Mouse (Mus musculus) hindbrain, embryonic 12.5 days (tissue): ENCODE results near the gene Ipp. TPM values are rescaled to one million over a fixed set of nuclear protein-coding genes. Genes with fewer than 3 reads are reported as not detected.

ENCODE experiments used
- ATAC-seq: fragments of 200-750 bp; cut with Nextera tagmentation; 2 replicates; pipeline ENCODE4 v1.8.0; 2017; ENCODE audit warnings: moderate TSS enrichment; ENCODE audit not compliant: low FRiP score
- H3K27ac ChIP-seq: fragments of 300-500 bp; sonication (generic); 2 replicates; pipeline ENCODE4 v1.5.1; 2016; ENCODE audit warnings: mild to moderate bottlenecking
- H3K27me3 ChIP-seq: fragments of 300-500 bp; sonication (generic); 2 replicates; pipeline ENCODE4 v1.6.1; 2016; ENCODE audit warnings: mild to moderate bottlenecking
- H3K36me3 ChIP-seq: fragments of 300-500 bp; sonication (generic); 2 replicates; pipeline ENCODE4 v1.6.1; 2016; ENCODE audit warnings: mild to moderate bottlenecking
- H3K4me1 ChIP-seq: fragments of 300-500 bp; sonication (generic); 2 replicates; pipeline ENCODE4 v1.6.1; 2016
- H3K4me2 ChIP-seq: fragments of 300-500 bp; sonication (generic); replicated peaks from 2 replicates; pipeline ENCODE4 v1.6.1; 2016; ENCODE audit warnings: mild to moderate bottlenecking
- H3K4me3 ChIP-seq: fragments of 300-500 bp; sonication (generic); 2 replicates; pipeline ENCODE4 v1.5.1; 2016; ENCODE audit warnings: mild to moderate bottlenecking
- H3K9ac ChIP-seq: fragments of 300-500 bp; sonication (generic); 2 replicates; pipeline ENCODE4 v1.6.1; 2016; ENCODE audit warnings: mild to moderate bottlenecking, moderate library complexity
- H3K9me3 ChIP-seq: fragments of 300-500 bp; sonication (generic); replicated peaks from 2 replicates; pipeline ENCODE4 v1.6.1; 2016; ENCODE audit warnings: mild to moderate bottlenecking
- WGBS: fragments of 180-500 bp; shearing (Covaris S2); methylation state at CpG from one replicate; pipeline ENCODE4 v1.1.7; 2016; 5-methylcytosine and 5-hydroxymethylcytosine counted together
- polyA plus RNA-seq: library from polyadenylated mRNA; unstranded; fragments of >200 nt; fragmentation: Nextera tagmentation; extraction: Ambion mirVana; gene quantifications from 2 replicates; pipeline ENCODE4 v1.2.1, GENCODE M21; 2016

Ipp gene
- polyA plus RNA-seq, 1 experiment from 2014 or later = 15.4 TPM

DNA sequence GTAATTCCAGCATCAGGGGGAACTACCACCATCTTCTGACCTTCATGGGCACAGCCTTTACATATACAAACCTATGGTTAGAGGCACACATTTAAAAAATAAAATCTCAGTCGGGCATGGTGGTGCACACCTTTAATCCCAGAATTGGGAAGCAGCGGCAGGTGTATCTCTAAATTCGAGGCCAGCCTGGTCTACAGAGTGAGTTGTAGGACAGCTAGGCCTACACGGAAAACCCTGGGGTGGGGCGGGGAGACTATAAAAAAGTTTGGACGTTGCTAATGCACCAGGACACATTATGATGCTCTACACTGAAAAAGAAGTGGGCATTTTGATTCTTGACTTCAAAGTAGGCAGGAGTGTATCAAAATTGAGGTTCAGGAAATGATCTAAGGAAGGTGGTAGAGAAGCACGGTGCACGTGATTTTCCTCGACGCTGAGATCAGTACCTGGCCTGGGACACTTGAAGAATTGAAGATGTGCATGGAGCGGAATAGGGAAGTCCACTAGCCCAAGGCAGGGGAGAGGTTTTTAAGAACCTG lies 394 bp upstream of the Ipp start:
- H3K9me3 ChIP-seq = no peaks in the 10 kb centered on the region
- peak; percentile 55 for ATAC-seq
- peak overlapping the region; percentile 60 for H3K4me3 ChIP-seq
- no peaks in the 10 kb centered on the region for H3K27me3 ChIP-seq
- 27% methylated on average over 11 of the region's 11 CpGs for WGBS
- no peaks in the 10 kb centered on the region for H3K36me3 ChIP-seq
- peaks cover 11% of the 10 kb centered on the region for H3K4me1 ChIP-seq
- H3K9ac ChIP-seq = peak overlapping the region; percentile 75
- H3K27ac ChIP-seq = peak overlapping the region; percentile 90; the same call in 1 of the 2 replicates
- H3K4me2 ChIP-seq = peak overlapping the region; percentile 75

DNA sequence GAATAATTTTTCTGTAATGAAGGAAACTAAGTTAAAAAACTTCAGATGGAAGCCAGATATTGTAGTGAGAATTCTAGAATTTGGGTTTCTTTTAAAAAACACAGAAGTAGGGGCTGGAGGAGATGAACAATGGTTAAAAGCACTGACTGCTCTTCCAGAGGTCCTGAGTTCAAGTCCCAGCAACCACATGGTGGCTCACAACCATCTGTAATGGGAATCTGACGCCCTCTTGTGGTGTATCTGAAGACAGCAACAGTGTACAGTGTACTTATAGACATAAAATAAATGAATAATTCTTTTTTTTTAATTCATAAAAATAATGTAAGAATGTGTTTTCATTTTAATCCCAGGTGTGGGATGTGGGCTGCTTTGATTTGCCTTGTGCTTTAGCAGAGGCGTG lies 23.8 kb downstream of the Ipp start:
- Histone ChIP-seq H3K36me3 (peaks cover 19% of the 10 kb centered on the region), H3K27ac (no peak overlapping the region), H3K4me3 (no peak overlapping the region), H3K9ac (no peak overlapping the region), H3K4me2 (no peak overlapping the region), H3K9me3 (no peaks in the 10 kb centered on the region), H3K27me3 (no peaks in the 10 kb centered on the region), H3K4me1 (no peaks in the 10 kb centered on the region)
- no peak for ATAC-seq
- 57% methylated on average over 2 of the region's 2 CpGs for WGBS

DNA sequence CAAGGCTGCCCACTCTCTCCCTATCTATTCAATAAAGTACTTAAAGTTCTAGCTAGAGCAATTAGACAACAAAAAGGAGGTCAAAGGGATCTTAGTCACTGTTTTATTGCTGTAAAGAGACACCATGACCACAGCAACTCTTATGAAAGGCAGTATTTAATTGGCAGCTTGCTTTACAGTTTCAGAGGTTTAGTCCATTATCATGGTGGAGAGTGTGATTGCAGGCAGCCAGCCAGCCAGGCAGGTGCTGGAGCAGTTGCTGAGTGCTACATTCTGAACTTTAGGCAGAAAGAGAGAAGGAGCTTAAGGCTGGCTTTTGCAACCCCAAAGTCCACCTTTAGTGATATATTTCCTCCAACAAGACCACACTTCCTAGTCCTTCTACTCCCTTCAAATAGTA lies 29.0 kb downstream of the Ipp start:
- Histone ChIP-seq H3K27me3 (no peaks in the 10 kb centered on the region), H3K4me3 (no peak overlapping the region), H3K4me1 (no peaks in the 10 kb centered on the region), H3K27ac (no peak overlapping the region), H3K4me2 (no peak overlapping the region), H3K9ac (no peak overlapping the region), H3K9me3 (no peaks in the 10 kb centered on the region), H3K36me3 (peaks cover 9% of the 10 kb centered on the region; the same call in 1 of the 2 replicates)
- ATAC-seq = no peak

DNA sequence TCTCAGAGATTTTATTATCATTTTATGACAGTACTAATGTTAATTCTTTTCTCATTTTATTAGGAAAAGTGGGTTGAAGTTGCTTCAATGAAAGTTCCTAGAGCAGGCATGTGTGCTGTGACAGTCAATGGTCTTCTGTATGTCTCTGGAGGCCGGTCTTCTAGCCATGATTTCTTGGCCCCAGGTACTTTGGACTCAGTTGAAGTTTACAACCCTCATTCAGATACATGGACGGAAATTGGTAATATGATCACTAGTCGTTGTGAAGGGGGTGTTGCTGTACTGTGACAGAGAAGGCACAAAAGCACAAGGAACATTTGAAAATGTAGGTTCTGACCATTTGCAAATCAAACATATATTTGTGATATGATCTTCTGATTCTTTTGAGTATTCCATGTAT lies 30.4 kb downstream of the Ipp start:
- Histone ChIP-seq H3K4me1 (no peaks in the 10 kb centered on the region), H3K27ac (no peak overlapping the region), H3K9ac (no peak overlapping the region), H3K4me3 (no peak overlapping the region), H3K4me2 (no peak overlapping the region), H3K36me3 (peaks cover 11% of the 10 kb centered on the region; the same call in 1 of the 2 replicates), H3K27me3 (no peaks in the 10 kb centered on the region), H3K9me3 (no peaks in the 10 kb centered on the region)
- no peak for ATAC-seq
- WGBS = 87% methylated on average over 3 of the region's 3 CpGs

DNA sequence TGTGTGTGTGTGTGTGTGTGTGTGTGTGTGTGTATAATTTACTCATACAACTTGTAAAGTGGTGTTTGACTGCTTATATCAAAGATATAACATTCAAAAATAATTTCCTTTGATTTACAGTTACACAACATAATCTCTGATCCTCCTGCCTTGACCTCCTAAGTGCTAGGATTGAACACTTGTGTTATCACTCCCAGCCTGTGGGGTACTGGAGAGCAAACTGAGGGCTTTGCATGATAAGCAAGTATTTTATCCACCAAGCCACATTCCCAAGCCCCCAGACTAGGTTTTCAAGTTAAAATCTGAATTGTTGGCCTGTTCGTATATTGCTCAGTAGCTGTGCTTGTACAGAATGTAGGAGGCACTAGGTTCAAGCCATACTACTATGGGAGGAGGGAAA lies 43.1 kb downstream of the Ipp start:
- Histone ChIP-seq H3K9me3 (no peaks in the 10 kb centered on the region), H3K27me3 (no peaks in the 10 kb centered on the region), H3K36me3 (peaks cover 19% of the 10 kb centered on the region), H3K27ac (no peak overlapping the region), H3K4me1 (no peaks in the 10 kb centered on the region), H3K4me2 (no peak overlapping the region), H3K9ac (no peak overlapping the region), H3K4me3 (no peak overlapping the region)
- 97% methylated on average over 1 of the region's 1 CpGs for WGBS
- ATAC-seq = no peak

DNA sequence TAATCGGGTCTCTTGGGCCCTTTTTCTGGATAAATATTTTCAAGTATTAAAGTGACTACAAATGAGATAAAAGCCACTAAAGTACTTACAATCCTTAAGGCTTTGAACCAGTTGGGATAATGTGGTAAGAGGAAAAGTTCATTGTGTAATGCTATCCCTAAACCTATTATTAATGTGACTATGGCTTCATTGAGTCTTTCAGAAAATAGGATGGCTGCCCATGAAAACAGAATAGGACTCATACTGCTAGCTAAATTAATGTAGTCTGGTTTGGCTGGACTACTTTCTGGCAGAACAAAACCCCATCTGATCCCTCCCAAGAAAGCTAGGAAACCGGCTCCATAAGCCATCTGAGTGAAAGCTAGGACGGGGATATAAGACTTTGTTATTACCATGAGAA lies 45.7 kb downstream of the Ipp start:
- ATAC-seq = no peak
- Histone ChIP-seq H3K4me1 (peaks cover 6% of the 10 kb centered on the region; the same call in 1 of the 2 replicates), H3K27me3 (no peaks in the 10 kb centered on the region), H3K4me3 (no peak overlapping the region), H3K9me3 (no peaks in the 10 kb centered on the region), H3K4me2 (no peak overlapping the region), H3K27ac (no peak overlapping the region), H3K36me3 (peaks cover 19% of the 10 kb centered on the region), H3K9ac (no peak overlapping the region)
- WGBS = 94% methylated on average over 3 of the region's 3 CpGs

DNA sequence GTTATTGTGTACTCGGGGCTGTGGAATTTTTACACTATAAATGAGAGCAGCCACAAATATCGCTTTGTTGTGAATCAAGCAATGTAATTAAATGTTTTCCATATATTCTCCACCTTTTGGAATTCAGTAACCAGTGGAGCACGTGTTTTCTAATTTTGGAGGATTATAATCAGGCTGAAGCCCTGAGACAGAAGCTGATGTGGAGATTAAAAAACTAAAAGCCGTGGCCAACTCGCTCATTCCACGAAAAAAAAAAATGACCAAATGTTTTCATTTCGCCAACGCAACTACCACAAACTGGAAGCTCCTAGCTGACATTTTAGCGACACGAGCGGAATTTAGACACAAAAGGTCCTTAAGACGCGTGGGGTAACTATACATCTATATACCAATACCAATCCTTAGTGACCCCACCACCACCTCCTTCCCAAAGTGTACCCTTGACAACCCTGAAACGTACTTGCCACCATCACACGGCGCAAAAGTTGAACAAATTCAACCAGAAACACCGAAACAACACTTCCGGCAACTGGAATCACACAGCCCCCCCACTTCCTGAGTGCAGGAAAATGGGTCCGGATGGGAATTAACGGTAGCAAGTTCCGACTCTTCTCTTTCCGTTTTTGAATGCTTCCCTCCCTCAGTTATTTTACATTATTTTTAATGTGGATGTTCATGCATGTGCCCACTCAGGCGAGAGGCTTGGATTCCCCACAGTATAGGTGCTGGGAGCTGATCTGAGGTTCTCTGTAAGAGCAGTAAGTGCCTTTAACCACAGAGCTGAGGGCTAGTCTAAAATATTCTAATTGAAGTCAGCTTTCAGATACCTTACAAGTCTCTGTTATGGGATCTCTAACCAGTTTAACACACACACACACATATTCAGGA lies 48.3 kb downstream of the Ipp start, which contains the start of gene Tmem69:
Gene Tmem69, minus strand, starts transcription at position 524 of the 888 bp plus-strand sequence.
- WGBS = 4% methylated on average over 23 of the region's 23 CpGs
- peak within 1 kb of the TSS; percentile 83 for H3K4me2 ChIP-seq
- H3K27me3 ChIP-seq = no peaks in the 10 kb centered on the region
- peaks cover 19% of the 10 kb centered on the region for H3K36me3 ChIP-seq
- no peaks in the 10 kb centered on the region for H3K9me3 ChIP-seq
- peaks cover 16% of the 10 kb centered on the region for H3K4me1 ChIP-seq
- H3K27ac ChIP-seq = peak within 1 kb of the TSS; percentile 94
- no peak for ATAC-seq
- peak within 1 kb of the TSS; percentile 85 for H3K4me3 ChIP-seq
- peak within 1 kb of the TSS; percentile 76 for H3K9ac ChIP-seq

DNA sequence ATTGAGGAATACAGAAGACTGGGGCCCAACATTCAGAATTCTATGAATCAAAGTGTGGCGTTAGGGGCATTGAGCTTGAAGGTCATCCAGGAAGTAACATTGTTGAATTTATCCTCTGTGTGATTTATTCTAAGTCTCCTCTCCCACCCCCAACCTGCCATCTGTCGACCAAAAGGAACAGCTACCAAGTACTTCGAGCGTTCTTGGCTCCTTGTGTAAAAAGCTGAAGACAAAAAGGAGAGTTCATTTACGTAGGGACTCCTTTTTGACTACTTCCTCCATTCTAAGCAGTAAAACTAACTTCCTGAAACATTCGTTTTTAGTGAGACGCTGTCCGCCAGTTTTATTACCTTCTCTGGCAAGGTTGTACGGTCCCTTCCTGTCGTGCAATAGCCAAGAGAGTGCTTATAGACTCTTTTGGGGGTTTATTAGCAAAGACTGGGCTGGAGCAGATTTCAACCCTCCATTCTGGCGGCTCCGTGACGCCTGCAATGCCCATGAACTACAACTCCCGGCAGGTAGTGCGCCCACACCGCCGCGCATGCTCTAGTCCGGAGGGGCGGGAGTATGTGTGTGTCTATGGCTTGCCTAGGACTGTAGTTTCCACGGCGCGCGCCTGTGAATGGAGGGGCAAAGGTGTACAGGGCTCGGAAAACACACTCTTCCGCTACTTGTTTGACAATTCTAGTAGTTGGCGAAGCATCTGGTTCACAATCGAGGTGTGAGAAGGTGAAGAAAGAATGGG lies 49.4 kb downstream of the Ipp start:
- Histone ChIP-seq H3K4me2 (peak overlapping the region; percentile 83), H3K36me3 (peaks cover 17% of the 10 kb centered on the region), H3K9me3 (no peaks in the 10 kb centered on the region), H3K27me3 (no peaks in the 10 kb centered on the region), H3K4me3 (peak overlapping the region; percentile 85), H3K9ac (peak overlapping the region; percentile 76), H3K27ac (peak overlapping the region; percentile 94), H3K4me1 (peaks cover 16% of the 10 kb centered on the region)
- ATAC-seq = peak; percentile 98
- WGBS = under 1% methylated on average over 28 of the region's 28 CpGs

DNA sequence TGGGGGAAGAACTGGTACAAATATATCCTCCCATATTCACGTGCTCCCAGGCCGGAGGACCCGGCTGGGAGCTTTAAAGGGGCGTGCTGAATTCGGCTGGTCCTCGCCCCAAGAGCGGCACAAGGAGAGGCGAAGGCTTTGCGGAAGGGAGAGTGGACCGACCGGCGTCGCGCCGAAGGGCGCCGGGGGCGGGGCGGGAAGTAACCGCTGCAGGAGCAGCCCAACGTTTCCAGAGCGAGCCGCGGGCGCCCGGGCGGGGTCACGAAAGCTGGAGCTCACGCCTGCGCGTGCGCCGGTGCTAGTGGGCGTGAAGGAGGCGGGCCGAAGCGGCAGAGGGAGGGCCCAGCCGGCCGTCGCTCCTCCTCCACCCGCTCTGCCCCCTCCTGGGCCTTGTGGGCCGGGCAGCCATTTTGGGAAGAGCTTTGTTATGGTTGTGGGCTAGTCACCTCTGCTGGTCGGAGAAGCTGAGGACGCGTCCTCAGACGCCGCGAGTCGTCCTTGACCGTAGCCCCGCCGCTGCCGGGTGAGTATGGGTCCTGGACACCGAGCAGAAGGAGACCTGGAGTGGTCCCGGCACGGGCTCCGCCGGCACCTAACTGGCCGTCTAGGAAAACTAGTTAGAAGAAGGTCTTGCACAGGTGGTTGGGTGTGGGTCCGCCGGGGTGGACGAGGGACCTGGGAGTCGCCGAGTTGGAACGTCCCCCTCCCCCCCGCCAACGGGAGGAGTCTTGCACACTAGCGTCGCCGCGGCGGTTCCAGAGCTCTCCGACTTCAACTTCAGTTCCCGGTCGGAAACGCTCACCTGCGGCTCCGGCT lies 50.2 kb downstream of the Ipp start, which contains the start of gene Gpbp1l1:
Gene Gpbp1l1, plus strand, starts transcription at position 353 of the 816 bp plus-strand sequence.
- WGBS = under 1% methylated on average over 71 of the region's 78 CpGs
- peak; percentile 95 for ATAC-seq

DNA sequence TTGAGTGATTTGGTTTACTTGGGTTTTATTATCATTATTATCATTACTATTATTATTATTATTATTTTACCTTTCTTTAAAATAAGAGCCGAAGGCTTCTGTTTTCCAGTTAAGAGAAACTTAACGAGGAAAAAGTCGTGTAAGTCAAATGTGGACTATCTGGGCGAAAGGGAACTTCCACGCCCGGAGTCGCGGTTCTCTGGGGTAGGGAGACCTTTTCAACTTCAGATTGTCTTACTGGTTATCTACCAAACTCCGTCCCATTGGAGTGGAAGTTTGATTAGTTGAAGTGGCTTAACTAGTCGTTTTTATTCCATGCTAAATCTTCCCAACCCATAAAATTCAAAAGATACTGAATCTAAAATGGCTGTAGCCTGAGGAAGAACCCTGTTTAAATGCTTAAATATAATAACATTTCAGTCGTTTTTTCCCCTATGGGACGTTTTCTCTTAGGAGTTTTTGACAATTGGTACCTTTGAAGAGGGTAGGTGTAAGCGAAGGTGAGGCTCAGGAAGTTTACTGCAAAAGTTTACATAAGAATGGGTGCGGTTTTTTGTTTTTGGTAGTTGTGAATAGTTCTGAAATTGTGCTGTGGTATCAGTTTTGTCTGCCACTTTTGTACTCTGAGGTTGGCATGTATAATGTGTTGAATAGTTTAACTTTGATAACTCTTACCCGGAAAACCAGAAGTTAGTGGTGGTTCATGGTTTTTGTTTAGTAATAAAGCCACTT lies 51.0 kb downstream of the Ipp start:
- Histone ChIP-seq H3K27ac (no peak overlapping the region), H3K4me1 (peaks cover 16% of the 10 kb centered on the region), H3K4me2 (peak overlapping the region; percentile 83), H3K9me3 (no peaks in the 10 kb centered on the region), H3K36me3 (peaks cover 7% of the 10 kb centered on the region), H3K9ac (peak overlapping the region; percentile 80), H3K27me3 (no peaks in the 10 kb centered on the region), H3K4me3 (peak overlapping the region; percentile 85)
- WGBS = 7% methylated on average over 15 of the region's 15 CpGs
- ATAC-seq = no peak

More for the DNA sequence above, 50.2 kb downstream of the Ipp start, which contains the start of gene Gpbp1l1:
- Histone ChIP-seq H3K4me2 (peak within 1 kb of the TSS; percentile 83), H3K4me3 (peak within 1 kb of the TSS; percentile 85), H3K9me3 (no peaks in the 10 kb centered on the region), H3K9ac (peak within 1 kb of the TSS; percentile 80), H3K4me1 (peaks cover 16% of the 10 kb centered on the region), H3K36me3 (peaks cover 13% of the 10 kb centered on the region), H3K27me3 (no peaks in the 10 kb centered on the region), H3K27ac (peak within 1 kb of the TSS; percentile 94)
